Mouse (Mus musculus) neural tube, embryonic 12.5 days (tissue): ENCODE data around the gene Apool. TPM values are rescaled to one million over a fixed set of nuclear protein-coding genes. Genes with fewer than 3 reads are reported as not detected.
A peak's percentile ranks its signal among the peaks of the same experiment; 100 is the strongest.
"Not testable (repeated sequence)": the region's sequence is repeated elsewhere in the genome, so short reads cannot be mapped to it uniquely, and the experiment has no call there.

ENCODE experiments used
- ATAC-seq: fragments of 200-750 bp; cut with Nextera tagmentation; 2 replicates; pipeline ENCODE4 v1.8.0; 2017; ENCODE audit warnings: low read depth, mild to moderate bottlenecking, moderate TSS enrichment, moderate library complexity; ENCODE audit not compliant: low FRiP score
- H3K27ac ChIP-seq: fragments of 300-500 bp; sonication (generic); 2 replicates; pipeline ENCODE4 v1.5.1; 2016
- H3K27me3 ChIP-seq: fragments of 300-500 bp; sonication (generic); replicated peaks from 2 replicates; pipeline ENCODE4 v1.6.1; 2016; ENCODE audit warnings: mild to moderate bottlenecking
- H3K36me3 ChIP-seq: fragments of 300-500 bp; sonication (generic); 2 replicates; pipeline ENCODE4 v1.6.1; 2016; ENCODE audit warnings: mild to moderate bottlenecking
- H3K4me1 ChIP-seq: fragments of 300-500 bp; sonication (generic); 2 replicates; pipeline ENCODE4 v1.6.1; 2016
- H3K4me2 ChIP-seq: fragments of 300-500 bp; sonication (generic); replicated peaks from 2 replicates; pipeline ENCODE4 v1.6.1; 2016; ENCODE audit warnings: mild to moderate bottlenecking
- H3K4me3 ChIP-seq: fragments of 300-500 bp; sonication (generic); 2 replicates; pipeline ENCODE4 v1.5.1; 2016
- H3K9ac ChIP-seq: fragments of 300-500 bp; sonication (generic); 2 replicates; pipeline ENCODE4 v1.6.1; 2016; ENCODE audit warnings: mild to moderate bottlenecking
- H3K9me3 ChIP-seq: fragments of 300-500 bp; sonication (generic); 2 replicates; pipeline ENCODE4 v1.6.1; 2016; ENCODE audit warnings: mild to moderate bottlenecking
- WGBS: fragments of 180-500 bp; shearing (Covaris S2); methylation state at CpG from one replicate; pipeline ENCODE4 v1.1.7; 2016; 5-methylcytosine and 5-hydroxymethylcytosine counted together
- polyA plus RNA-seq: library from polyadenylated mRNA; unstranded; fragments of >200 nt; fragmentation: Nextera tagmentation; extraction: Ambion mirVana; gene quantifications from 2 replicates; pipeline ENCODE4 v1.2.1, GENCODE M21; 2016

Apool gene
- 43.5 and 44.0 TPM in 2 replicates for polyA plus RNA-seq

DNA sequence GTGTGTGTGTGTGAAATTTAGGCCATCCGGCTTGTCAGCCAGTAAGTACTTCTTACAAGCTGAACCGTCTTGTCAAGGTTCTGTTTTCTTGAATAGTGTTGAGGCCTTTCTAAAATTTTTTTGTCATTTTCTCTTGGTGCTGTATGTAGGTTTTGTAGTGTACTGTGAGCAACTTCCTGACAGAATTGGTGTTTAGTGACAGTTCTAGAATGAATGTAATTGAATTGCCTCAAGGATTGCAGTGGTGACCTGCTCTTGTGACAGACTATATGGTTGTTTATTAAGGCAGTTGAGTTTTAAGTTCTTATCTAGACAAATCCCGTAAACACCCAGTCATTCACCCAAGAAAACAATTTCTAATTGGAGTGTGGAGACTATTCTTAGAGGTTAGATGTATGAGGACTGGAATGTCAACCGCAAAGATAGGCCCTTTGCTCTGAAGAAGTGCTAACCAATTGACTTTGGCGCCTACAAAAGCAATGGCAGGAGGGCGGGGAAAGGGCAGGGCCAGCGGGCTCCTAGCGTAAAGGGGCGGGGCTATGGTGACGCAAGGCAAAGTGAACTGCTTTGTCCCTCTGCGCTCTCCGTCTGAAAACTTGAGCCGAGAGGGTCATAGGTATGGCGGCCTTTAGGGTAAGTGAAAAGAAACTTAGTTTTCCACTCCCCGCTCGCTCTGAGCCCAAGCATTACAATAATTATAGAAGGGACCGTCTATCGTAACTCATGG lies at the start of gene Apool:
Gene Apool, plus strand, starts transcription at position 531 of the 727 bp plus-strand sequence.
- Histone ChIP-seq H3K4me1 (no peaks in the 10 kb centered on the region), H3K27me3 (no peaks in the 10 kb centered on the region), H3K9me3 (no peaks in the 10 kb centered on the region), H3K27ac (no peak within 1 kb of the TSS), H3K4me3 (peak within 1 kb of the TSS; percentile 48), H3K4me2 (peak within 1 kb of the TSS; percentile 50), H3K9ac (peak within 1 kb of the TSS; percentile 49), H3K36me3 (no peaks in the 10 kb centered on the region)
- ATAC-seq = peak; percentile 98
- 24% methylated on average over 18 of the region's 18 CpGs for WGBS

DNA sequence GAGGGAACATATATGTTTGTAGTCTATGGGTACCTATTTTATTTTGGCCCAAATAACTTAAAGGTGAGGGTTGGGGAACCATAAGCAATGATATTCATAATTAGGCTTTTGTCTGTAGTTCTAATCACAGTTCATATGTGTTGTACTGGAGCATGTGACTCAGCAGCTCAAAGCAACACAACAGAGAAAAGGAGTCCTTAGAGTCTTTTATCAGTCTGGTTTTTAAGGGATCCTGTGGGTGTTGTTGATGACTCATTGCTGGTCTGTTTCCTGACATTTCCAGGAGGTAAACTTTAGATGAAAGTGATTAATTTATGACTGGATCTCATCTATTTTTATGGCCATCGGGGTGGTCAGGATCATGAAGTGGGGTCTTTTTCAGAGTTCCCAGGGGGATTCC lies 37.6 kb upstream of the Apool start:
- no peak overlapping the region for H3K4me3 ChIP-seq
- H3K9me3 ChIP-seq = no peaks in the 10 kb centered on the region
- no peaks in the 10 kb centered on the region for H3K36me3 ChIP-seq
- ATAC-seq = no peak
- no peaks in the 10 kb centered on the region for H3K27me3 ChIP-seq
- H3K27ac ChIP-seq = no peak overlapping the region
- no peak overlapping the region for H3K4me2 ChIP-seq
- no peaks in the 10 kb centered on the region for H3K4me1 ChIP-seq
- no peak overlapping the region for H3K9ac ChIP-seq
- WGBS = 60% methylated on average over 1 of the region's 1 CpGs

DNA sequence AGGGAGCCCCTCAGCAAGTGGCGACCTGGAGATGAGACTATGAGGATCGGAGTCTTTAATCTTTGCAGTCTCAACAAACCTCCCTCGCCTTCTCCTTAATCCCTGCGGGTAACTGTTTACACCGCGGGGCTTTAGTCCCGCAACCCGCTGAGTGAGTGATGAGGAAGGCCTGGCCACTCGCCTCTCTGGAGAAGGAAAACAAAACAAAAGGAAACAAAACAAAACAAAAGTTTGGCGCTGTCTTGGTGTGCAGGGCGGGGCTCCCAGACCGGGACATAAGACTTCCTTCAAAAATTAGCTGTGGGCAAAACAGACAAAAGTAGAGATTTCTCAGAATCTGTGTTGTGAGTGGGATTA lies 375 bp downstream of the Apool start:
- no peaks in the 10 kb centered on the region for H3K9me3 ChIP-seq
- peak; percentile 64 for ATAC-seq
- peak overlapping the region; percentile 49 for H3K9ac ChIP-seq
- no peak overlapping the region for H3K27ac ChIP-seq
- no peaks in the 10 kb centered on the region for H3K4me1 ChIP-seq
- H3K4me2 ChIP-seq = peak overlapping the region; percentile 50
- no peaks in the 10 kb centered on the region for H3K27me3 ChIP-seq
- WGBS = 12% methylated on average over 12 of the region's 12 CpGs
- H3K36me3 ChIP-seq = no peaks in the 10 kb centered on the region
- H3K4me3 ChIP-seq = peak overlapping the region; percentile 48

DNA sequence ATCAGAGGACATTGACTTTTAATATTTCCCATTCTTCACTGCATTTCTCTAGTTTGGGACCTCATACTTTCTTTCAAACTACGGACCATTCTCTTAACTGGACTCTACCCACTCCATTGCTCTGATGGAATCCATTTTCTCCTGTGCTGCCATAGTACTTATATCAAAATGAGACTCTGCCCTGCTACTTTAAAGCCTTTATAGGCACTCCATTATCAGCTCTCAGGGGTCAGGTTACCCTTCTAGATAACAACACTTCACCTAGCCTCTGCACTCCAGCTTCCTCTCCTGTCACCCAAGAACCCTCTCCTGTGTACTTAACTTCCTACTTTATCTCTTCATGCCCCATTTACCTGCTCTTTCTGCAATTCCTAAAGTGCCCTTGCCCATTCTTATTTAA lies 960 bp downstream of the Apool start:
- Histone ChIP-seq H3K27me3 (no peaks in the 10 kb centered on the region), H3K9me3 (no peaks in the 10 kb centered on the region), H3K4me1 (no peaks in the 10 kb centered on the region), H3K9ac (no peak overlapping the region), H3K4me2 (peak overlapping the region; percentile 50), H3K27ac (no peak overlapping the region), H3K4me3 (peak overlapping the region; percentile 48; the same call in 1 of the 2 replicates), H3K36me3 (no peaks in the 10 kb centered on the region)
- 69% methylated on average over 1 of the region's 1 CpGs for WGBS
- no peak for ATAC-seq

DNA sequence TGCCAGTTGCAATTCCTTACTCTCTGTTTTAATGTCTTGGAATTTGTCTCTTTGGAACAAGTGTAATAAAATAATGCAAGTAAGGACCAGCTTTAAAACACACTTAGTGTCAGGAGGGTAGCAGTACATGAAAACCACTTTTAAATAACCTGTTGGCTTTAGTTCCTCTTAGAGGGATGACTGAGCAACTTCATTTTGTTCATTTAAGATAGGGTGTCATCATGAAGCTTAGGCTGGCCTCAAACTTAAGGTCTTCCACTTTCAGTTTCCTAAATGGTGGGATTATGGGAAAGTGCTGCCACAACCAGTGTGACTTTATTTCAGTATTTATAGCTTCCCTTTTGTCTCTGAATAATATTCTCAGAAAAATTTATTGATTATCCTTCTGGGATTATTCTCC lies 9.1 kb downstream of the Apool start:
- no peaks in the 10 kb centered on the region for H3K9me3 ChIP-seq
- no peak overlapping the region for H3K9ac ChIP-seq
- no peaks in the 10 kb centered on the region for H3K4me1 ChIP-seq
- no peak overlapping the region for H3K4me2 ChIP-seq
- H3K4me3 ChIP-seq = no peak overlapping the region
- H3K27ac ChIP-seq = no peak overlapping the region
- no peaks in the 10 kb centered on the region for H3K27me3 ChIP-seq
- no peaks in the 10 kb centered on the region for H3K36me3 ChIP-seq
- ATAC-seq = no peak

DNA sequence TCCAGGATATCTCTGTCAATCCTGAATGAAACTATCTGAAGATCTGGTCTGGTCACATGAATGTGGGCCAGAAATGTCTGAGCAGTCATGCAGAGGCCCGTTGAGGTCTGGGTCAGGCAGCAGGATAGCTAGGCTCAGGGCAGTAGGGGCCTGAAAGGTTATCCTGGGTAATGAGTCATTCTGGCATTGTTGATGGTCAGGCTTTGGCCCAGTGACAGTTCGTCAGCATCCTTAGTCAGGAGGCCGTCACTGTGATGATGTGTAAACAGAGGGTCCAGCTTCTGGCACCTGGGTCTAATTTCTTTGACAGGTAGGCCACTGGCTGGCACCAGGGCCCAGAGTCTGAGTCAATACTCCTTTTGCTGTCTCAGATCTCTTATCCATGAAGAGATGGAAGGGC lies 28.4 kb downstream of the Apool start:
- H3K9me3 ChIP-seq = no peaks in the 10 kb centered on the region
- no peak overlapping the region for H3K27ac ChIP-seq
- H3K4me2 ChIP-seq = no peak overlapping the region
- H3K36me3 ChIP-seq = no peaks in the 10 kb centered on the region
- H3K4me3 ChIP-seq = no peak overlapping the region
- WGBS = 83% methylated on average over 3 of the region's 3 CpGs
- H3K9ac ChIP-seq = no peak overlapping the region
- H3K27me3 ChIP-seq = no peaks in the 10 kb centered on the region
- ATAC-seq = no peak
- H3K4me1 ChIP-seq = no peaks in the 10 kb centered on the region

DNA sequence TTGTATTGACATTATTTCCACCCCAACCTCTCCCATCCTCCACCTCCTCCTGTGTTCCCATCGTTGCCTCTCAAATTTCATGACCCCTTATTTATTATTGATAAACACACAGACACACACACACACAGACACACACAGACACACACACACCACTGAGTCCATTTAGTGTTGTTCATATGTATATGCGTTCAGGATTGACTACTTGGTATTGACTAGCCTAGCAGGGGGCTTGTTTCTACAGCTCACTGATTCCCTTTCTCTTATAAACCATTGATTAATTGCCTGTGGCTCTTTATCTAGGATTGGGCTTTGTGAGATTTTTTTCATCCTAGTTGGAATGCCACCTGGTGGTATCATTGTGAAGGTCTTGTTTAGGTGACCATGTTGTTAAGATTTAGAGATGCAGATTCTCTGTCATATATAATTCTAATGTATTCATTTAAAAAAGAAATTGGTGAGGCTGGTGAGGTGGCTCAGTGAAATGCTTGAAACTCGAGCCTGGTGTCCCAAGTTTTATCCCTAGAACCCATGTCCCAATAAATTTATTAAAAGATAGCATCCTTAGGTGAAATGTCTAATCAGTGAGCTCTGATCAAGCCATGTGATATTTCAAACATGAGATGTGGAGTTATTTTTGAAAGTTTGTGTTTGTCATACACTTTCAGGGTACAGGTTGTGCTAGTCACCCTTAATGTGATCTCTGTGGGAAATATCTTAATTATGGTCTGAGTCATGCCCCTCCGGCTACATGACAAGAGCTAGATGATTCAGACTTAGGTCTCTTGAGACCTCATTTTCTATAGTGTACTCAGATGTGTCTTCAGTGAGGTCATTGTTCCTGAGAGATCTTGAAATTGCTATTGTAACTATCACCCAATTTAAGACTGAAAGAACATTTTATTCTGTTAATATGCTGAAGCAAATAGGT lies 36.6 kb downstream of the Apool start:
- Histone ChIP-seq H3K27ac (no peak overlapping the region), H3K4me1 (no peaks in the 10 kb centered on the region), H3K36me3 (no peaks in the 10 kb centered on the region), H3K9me3 (no peaks in the 10 kb centered on the region), H3K9ac (no peak overlapping the region), H3K27me3 (no peaks in the 10 kb centered on the region), H3K4me3 (no peak overlapping the region), H3K4me2 (no peak overlapping the region)
- WGBS = 44% methylated on average over 4 of the region's 4 CpGs
- ATAC-seq = peak; percentile 68; the same call in 1 of the 2 replicates

DNA sequence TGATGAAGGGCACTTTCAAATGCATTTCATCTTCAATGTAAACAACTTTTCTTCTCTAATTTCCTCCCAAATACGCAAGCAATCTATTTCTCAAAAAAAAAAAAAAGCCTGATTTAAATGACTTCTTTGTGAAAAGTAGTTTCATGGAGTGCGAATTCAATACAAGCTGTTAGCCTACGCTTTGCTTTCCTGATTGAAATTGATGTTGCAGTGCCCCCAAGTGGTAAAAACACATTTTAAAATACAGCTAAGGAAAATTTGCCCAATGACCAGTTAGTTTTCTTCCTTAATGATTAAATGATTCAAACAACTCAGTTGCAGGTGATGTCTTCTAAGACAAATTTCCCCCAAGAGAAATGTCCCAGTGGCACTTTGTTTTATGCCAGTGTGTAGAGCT lies 37.3 kb downstream of the Apool start:
- no peaks in the 10 kb centered on the region for H3K36me3 ChIP-seq
- H3K9me3 ChIP-seq = no peaks in the 10 kb centered on the region
- H3K4me1 ChIP-seq = no peaks in the 10 kb centered on the region
- no peak overlapping the region for H3K4me2 ChIP-seq
- no peak overlapping the region for H3K9ac ChIP-seq
- no peak overlapping the region for H3K4me3 ChIP-seq
- no peaks in the 10 kb centered on the region for H3K27me3 ChIP-seq
- WGBS = 50% methylated on average over 3 of the region's 3 CpGs
- no peak overlapping the region for H3K27ac ChIP-seq
- ATAC-seq = no peak

DNA sequence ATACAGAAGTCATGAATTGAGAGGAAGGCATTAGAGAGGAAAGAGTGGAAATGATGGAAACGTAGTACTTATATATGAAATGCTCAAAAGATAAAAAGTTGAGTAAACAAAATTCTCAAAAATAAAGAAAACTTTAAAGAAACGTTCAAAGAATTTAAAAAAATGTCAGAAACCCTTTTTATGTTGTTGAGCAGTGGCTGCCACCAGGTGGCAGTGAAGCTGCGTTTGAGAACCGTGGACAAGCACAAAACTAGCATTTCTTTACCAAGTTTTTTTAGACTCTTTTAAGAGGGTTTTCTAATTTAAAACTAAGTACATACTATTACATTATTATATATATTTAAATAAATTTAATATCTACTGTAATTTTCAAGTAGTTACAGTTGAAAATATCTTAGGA lies 57.3 kb downstream of the Apool start:
- no peak for ATAC-seq
- Histone ChIP-seq H3K4me3 (no peak overlapping the region), H3K9me3 (peaks cover 6% of the 10 kb centered on the region; the same call in 1 of the 2 replicates), H3K27me3 (no peaks in the 10 kb centered on the region), H3K4me2 (no peak overlapping the region), H3K27ac (no peak overlapping the region), H3K4me1 (no peaks in the 10 kb centered on the region), H3K9ac (no peak overlapping the region), H3K36me3 (no peaks in the 10 kb centered on the region)
- WGBS = 43% methylated on average over 4 of the region's 4 CpGs

DNA sequence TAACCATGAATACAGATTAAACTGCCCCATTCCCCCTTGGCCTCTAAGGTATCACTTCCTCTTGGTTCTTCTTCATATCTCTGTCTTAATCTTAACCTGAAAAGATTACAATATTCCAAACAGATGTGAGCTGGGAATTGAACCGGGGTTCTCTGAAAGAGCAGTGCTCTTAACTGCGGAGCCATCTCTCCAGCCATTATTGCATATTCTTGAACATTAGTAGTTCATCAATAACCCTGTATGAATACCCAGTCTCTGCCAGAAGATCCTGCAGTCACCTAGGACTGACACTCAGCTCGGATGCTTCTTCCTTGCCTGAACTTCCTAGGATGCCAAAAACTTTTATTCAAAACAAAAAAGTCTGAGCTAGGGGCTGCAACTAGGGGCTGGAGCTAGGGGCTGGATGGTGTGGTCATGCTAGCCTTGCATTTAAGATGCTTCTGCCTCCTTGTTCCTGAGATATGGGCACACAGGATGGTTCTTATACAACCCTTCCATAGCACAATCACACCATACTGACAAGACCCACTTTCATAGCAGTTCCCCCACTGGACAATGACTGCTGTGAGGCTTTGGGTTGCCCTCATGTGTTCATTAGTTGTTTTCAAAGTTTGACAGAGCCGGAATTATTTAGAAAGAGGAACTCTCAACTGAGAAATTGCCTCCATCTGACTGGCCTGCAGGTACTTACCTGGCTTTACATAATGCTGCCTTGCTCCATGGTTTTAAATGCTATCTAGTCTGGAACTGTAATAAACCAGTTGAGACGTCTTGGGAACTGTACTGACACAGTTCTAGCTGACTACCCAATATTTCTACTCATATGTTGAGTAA lies 59.7 kb downstream of the Apool start:
- H3K9ac ChIP-seq, H3K4me3 ChIP-seq, H3K36me3 ChIP-seq, H3K4me1 ChIP-seq, H3K9me3 ChIP-seq, H3K4me2 ChIP-seq, H3K27ac ChIP-seq, H3K27me3 ChIP-seq: not testable (repeated sequence)
- 86% methylated on average over 5 of the region's 5 CpGs for WGBS
- ATAC-seq = peak; percentile 98

DNA sequence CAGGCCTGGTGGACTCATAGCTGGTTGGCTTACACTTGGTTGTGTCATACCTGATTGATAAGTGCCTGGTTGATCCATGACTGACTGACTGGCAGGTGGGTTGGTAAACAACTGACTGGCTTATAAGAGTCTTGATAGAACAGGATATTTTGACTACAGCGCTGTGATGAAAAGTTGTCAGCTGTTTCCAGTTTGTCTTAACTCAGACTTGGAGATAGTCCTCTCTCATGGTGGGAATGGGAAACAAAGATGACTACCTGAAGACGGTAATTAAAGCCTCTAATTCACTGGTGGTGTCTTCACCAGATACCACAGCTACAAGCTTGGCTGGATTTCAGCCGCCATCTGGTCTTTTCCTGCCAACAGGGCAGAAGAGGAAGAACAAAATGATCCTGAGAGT lies 95.5 kb downstream of the Apool start, which contains the start of gene Satl1:
Gene Satl1, minus strand, starts transcription at position 101 of the 400 bp plus-strand sequence.
- Histone ChIP-seq H3K27me3 (no peaks in the 10 kb centered on the region), H3K9me3 (no peaks in the 10 kb centered on the region), H3K9ac (no peak within 1 kb of the TSS), H3K36me3 (no peaks in the 10 kb centered on the region), H3K4me3 (no peak within 1 kb of the TSS), H3K4me1 (no peaks in the 10 kb centered on the region), H3K27ac (no peak within 1 kb of the TSS), H3K4me2 (no peak within 1 kb of the TSS)
- 95% methylated on average over 3 of the region's 3 CpGs for WGBS
- ATAC-seq = no peak

DNA sequence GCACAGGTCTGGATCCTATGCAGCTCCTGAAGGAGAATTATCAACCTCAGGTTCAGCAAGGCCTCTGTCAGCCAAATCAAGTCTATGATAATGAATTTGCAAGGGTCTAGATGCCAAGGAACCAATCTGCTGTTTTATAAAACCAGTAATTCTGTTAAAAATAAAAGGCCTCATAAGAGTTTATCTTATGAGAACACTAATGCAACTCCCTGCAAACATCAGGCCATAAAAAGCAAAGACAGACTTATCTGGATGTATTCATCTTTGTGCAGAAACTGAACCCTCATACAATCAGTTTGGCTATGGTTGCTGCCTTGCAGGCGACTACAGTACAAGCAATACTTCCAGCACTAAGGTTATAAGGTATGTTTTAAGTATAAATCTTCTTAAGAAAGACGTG lies 101.2 kb downstream of the Apool start:
- H3K27ac ChIP-seq = no peak overlapping the region
- H3K27me3 ChIP-seq = no peaks in the 10 kb centered on the region
- H3K4me2 ChIP-seq = no peak overlapping the region
- no peaks in the 10 kb centered on the region for H3K4me1 ChIP-seq
- no peaks in the 10 kb centered on the region for H3K36me3 ChIP-seq
- H3K4me3 ChIP-seq = no peak overlapping the region
- ATAC-seq = no peak
- H3K9me3 ChIP-seq = no peaks in the 10 kb centered on the region
- H3K9ac ChIP-seq = no peak overlapping the region
- WGBS = 62% methylated on average over 2 of the region's 2 CpGs
